Mouse (Mus musculus) testis, adult 2 months (tissue): ENCODE measurements around the gene Nfyb. TPM values are rescaled to one million over a fixed set of nuclear protein-coding genes. Genes with fewer than 3 reads are reported as not detected.

ENCODE experiments used
- H3K27ac ChIP-seq: fragments of 200-500 bp; 2 replicates; pipeline ENCODE4 v1.5.1; 2012; ENCODE audit warnings: low read depth, low read length; ENCODE audit not compliant: control insufficient read depth, insufficient read depth
- H3K27me3 ChIP-seq: fragments of 200-500 bp; 2 replicates; pipeline ENCODE4 v1.6.1; 2012; ENCODE audit warnings: mild to moderate bottlenecking, low read length, moderate library complexity; ENCODE audit not compliant: control insufficient read depth, insufficient read depth
- H3K36me3 ChIP-seq: fragments of 200-500 bp; 2 replicates; pipeline ENCODE4 v1.6.1; 2012; ENCODE audit warnings: mild to moderate bottlenecking, low read length; ENCODE audit not compliant: control insufficient read depth, insufficient read depth
- H3K4me1 ChIP-seq: fragments of 200-500 bp; 2 replicates; pipeline ENCODE4 v1.6.1; 2012; ENCODE audit warnings: low read length; ENCODE audit not compliant: control insufficient read depth, insufficient read depth
- H3K4me3 ChIP-seq: fragments of 200-500 bp; 2 replicates; pipeline ENCODE4 v1.5.1; 2012; ENCODE audit warnings: low read depth, mild to moderate bottlenecking, low read length, moderate library complexity, mixed read lengths; ENCODE audit not compliant: control insufficient read depth
- CTCF ChIP-seq: fragments of 200-500 bp; IDR thresholded peaks from 2 replicates; pipeline ENCODE4 v1.5.1; 2012; ENCODE audit warnings: low read depth, mild to moderate bottlenecking, inconsistent platforms, low read length, moderate library complexity; ENCODE audit not compliant: control insufficient read depth, insufficient read depth, insufficient replicate concordance
- POLR2A ChIP-seq: fragments of 200-500 bp; IDR thresholded peaks from 2 replicates; pipeline ENCODE4 v1.6.1; 2012; ENCODE audit warnings: low read depth, mild to moderate bottlenecking, inconsistent platforms, low read length, moderate library complexity; ENCODE audit not compliant: control insufficient read depth
- polyA plus RNA-seq: library from polyadenylated mRNA; depleted of rRNA; stranded (reverse); fragments of >200 nt; gene quantifications from 2 replicates; pipeline ENCODE4 v1.2.3, GENCODE M21; 2012

The Nfyb gene
- polyA plus RNA-seq, 1 experiment, result 4.4 TPM

DNA sequence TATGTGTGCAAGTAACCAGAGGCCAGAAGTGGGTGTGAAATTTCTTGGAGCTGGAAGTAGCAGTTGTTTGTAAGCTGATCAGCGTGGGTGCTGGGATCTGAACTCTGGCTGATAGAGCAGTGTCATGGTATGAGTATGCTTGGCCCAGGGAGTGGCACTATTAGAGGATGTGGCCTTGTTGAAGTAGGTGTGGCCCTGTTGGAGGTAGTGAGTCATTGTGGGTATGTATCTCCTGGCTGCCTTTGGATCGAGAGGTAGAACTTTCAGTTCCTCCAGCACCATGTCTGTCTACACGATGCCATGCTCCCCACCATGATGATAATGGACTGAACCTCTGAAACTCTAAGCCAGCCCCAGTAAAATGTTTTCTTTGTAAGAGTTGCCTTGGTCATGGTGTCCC lies 16.4 kb upstream of the Nfyb start:
- no peaks in the 10 kb centered on the region for H3K36me3 ChIP-seq
- H3K4me3 ChIP-seq, result no peak overlapping the region
- H3K27ac ChIP-seq, result no peak overlapping the region
- H3K4me1 ChIP-seq, result peaks cover 5% of the 10 kb centered on the region
- no peak for TF ChIP-seq POLR2A
- TF ChIP-seq CTCF, result no peak
- no peaks in the 10 kb centered on the region for H3K27me3 ChIP-seq

DNA sequence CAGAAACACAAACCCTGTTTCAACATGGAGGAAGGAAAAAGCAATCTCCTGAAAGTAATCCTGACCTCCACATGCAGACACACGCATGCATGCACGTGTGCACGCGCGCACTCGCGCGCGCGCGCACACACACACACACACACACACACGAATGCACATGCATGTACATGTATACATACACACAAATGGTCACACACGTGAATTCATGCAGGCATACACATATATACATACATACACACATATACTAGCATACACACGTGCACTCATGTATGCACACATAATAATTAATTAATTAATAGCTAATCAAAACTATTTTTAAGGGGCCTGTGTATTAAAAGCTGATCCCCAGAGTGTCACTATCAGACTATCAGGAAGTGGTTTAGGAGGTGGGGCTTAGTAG lies 15.9 kb upstream of the Nfyb start:
- Histone ChIP-seq H3K27me3 (no peaks in the 10 kb centered on the region), H3K4me3 (no peak overlapping the region), H3K36me3 (no peaks in the 10 kb centered on the region), H3K27ac (no peak overlapping the region), H3K4me1 (peaks cover 5% of the 10 kb centered on the region)
- TF ChIP-seq POLR2A (no peak), CTCF (no peak)

DNA sequence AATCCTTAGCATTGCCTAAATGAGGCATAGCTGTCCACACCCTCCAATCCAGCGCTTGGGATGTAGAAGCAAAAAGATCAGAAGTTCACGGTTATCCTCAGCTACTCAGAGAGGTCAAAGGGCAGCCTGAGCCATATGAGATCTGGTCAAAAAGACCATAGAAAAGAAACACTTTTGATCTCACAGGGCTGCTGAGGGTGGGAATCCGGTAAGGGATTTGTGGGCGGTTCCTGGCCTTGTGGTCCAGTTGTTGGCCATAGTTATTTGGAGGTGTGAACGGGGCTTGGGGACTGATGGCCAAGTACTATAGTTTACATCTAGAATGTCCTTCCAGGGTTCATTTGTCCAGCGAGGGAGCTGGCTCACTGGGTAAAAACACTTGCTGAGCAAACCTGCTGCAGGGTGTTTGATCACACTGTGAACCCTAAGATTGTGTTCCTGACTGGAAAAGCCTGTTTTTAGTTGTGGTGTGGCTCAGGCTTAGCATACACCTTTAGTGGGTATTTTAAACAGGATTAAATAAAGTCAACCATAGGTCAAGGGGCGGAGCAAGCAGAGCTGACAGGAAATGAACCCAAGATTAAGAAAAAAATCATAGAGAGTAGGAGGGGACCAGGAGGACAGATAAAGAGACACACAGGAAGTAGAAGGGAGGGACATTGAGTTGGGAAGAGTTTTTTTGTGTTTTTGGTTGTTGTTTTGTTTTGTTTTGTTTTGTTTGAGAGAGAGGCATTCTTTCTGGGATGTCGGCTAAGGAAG lies 15.0 kb upstream of the Nfyb start:
- Histone ChIP-seq H3K36me3 (no peaks in the 10 kb centered on the region), H3K27ac (no peak overlapping the region), H3K4me1 (peaks cover 5% of the 10 kb centered on the region), H3K4me3 (no peak overlapping the region), H3K27me3 (no peaks in the 10 kb centered on the region)
- TF ChIP-seq CTCF (no peak), POLR2A (no peak)

DNA sequence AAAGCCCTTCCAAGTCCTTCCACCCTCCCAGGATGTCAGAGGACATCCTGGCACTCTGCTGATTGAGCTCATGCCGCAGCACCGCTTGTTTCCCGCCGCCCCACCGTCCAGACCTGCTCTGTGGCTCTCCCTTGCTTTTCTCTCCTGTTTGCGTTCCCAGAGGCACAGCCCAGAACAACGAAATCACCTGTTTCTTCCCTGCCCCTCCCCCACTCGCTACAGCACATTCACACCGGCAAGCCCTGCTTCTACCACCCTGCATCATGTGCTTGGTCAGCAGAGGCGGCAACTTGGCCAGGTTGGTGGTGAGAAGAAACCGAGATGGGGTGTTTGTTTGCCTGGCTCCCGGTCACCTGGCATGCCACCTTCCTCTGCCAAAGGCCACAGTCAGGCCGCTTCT lies 13.9 kb upstream of the Nfyb start:
- Histone ChIP-seq H3K36me3 (no peaks in the 10 kb centered on the region), H3K27me3 (no peaks in the 10 kb centered on the region), H3K27ac (no peak overlapping the region), H3K4me1 (peaks cover 5% of the 10 kb centered on the region), H3K4me3 (no peak overlapping the region)
- no peak for TF ChIP-seq POLR2A
- no peak for TF ChIP-seq CTCF

DNA sequence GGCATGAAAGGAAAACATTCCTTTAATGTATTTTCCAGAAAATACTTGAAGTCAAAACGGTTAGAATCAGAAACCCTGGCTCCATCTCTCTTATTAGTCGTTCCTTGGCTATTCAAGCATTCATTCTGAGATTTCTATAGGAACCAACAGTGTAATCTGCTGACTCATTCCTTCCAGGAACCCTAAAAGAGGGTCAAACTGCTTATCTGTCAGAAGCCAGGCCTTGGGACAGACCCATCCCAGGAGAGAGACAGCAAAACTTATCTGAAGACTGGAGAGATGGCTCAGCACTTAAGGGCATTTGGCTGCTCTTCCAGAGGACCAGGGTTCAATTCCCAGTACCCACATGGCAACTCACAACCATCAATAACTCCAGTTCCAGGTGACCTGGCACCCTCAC lies 13.1 kb upstream of the Nfyb start:
- Histone ChIP-seq H3K4me1 (peaks cover 5% of the 10 kb centered on the region), H3K4me3 (no peak overlapping the region), H3K27ac (no peak overlapping the region), H3K27me3 (no peaks in the 10 kb centered on the region), H3K36me3 (no peaks in the 10 kb centered on the region)
- no peak for TF ChIP-seq CTCF
- no peak for TF ChIP-seq POLR2A

DNA sequence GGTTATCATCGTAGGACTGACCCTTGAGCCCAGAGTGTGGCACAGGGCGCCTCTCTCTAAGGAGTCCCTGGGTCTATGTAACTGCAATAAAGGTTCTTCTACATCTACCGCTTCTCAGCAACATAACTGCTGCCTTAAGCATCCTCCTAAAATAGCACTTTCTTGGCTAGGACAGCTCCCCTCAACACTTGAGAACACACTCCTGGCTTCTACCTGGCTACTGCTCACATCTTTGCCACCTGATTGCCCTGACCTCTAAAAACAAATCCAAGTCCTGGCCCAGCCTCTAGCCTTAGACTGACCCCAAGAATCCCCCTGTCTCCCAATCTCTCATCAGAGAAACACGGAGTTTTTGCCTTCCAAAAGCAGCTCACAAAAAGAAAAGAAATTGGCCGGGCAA lies 10.9 kb upstream of the Nfyb start:
- no peak for TF ChIP-seq CTCF
- no peak for TF ChIP-seq POLR2A

DNA sequence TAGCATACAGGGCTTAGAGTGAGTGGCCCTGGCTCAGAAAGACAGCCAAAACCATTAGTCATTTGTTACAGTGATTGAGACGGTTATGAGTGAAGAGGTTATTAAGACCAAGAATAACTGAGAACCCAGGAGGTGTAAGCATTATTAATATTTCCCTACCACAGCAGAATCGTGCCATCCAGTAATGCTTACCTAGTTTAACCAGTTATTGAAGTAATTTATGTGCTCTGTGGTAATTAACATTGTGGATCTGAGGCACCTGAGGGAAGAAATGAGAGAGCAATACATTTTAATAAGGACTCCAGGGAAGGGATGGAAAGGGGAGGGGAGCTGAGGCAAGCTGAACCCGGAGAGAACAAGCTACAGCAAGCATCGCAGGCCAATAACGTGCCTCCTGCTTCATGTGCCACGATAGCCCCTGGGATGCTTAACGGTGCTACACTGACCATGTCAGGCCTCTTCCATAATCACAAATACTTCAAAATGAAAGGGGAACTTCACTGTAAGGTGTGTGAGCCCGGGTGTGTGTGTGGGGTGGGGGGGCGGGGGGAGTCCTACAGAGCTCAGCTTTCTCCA lies 7.7 kb upstream of the Nfyb start:
- no peak overlapping the region for H3K27ac ChIP-seq

More for the DNA sequence above, 10.9 kb upstream of the Nfyb start:
- H3K36me3 ChIP-seq, result no peaks in the 10 kb centered on the region
- no peak overlapping the region for H3K27ac ChIP-seq
- H3K4me3 ChIP-seq, result no peak overlapping the region
- H3K4me1 ChIP-seq, result peaks cover 5% of the 10 kb centered on the region
- no peaks in the 10 kb centered on the region for H3K27me3 ChIP-seq

DNA sequence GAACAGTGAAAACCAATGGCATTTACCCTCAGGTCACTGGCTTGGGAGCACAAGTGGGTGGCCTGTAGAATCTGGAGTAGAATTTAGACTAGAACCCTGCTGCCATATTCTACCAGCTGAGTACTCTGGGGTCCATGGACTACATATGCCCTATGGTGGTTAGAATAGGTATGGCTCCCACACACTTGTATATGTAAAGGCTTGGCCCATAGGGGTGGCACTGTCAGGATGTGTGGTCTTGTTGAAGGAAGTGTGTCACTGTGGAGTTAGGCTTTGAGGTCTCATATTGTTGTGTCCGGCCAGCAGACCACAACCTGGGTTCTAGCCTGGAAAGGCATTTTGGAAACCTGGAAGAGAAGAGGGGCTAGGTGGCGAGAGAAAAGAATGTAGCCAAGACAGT lies 6.8 kb upstream of the Nfyb start:
- TF ChIP-seq POLR2A (no peak), CTCF (no peak)
- Histone ChIP-seq H3K36me3 (no peaks in the 10 kb centered on the region), H3K4me1 (peaks cover 2% of the 10 kb centered on the region; the same call in 1 of the 2 replicates), H3K4me3 (no peak overlapping the region), H3K27ac (no peak overlapping the region), H3K27me3 (no peaks in the 10 kb centered on the region)

More for the DNA sequence above, 7.7 kb upstream of the Nfyb start:
- no peak for TF ChIP-seq CTCF
- no peak for TF ChIP-seq POLR2A
- Histone ChIP-seq H3K27me3 (no peaks in the 10 kb centered on the region), H3K36me3 (no peaks in the 10 kb centered on the region), H3K4me1 (peaks cover 2% of the 10 kb centered on the region; the same call in 1 of the 2 replicates), H3K4me3 (no peak overlapping the region)
